In the genomic region with DNA sequence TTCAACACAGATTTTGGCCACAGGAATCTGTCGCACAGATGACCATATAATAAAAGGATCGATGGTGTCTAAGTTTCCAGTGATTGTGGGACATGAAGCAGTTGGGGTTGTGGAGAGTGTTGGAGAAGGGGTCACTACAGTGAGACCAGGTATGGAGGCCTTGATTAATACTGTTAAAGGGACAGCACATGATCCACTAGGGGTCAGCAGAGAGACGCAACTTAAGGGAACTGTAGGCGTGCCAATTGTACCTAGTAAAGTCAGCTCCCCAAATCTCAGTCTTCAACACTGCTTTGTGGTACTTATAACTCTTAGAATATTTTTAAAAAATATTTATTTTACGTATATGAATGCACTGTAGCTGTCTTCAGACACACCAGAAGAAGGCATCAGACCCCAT, we compare ENCODE assay signal across 8 mouse cellular contexts. TPM values are rescaled to one million over a fixed set of nuclear protein-coding genes. Genes with fewer than 3 reads are reported as not detected.
DNase-seq lines count a peak whose midpoint lies in the region; ATAC-seq lines count a peak whose summit lies in the region.

No protein-coding gene starts in this region.

- no peaks in the 10 kb centered on the region for H3K4me1 ChIP-seq in limb, embryonic 13.5 days

- WGBS in limb, embryonic 13.5 days = 57% methylated on average over 5 of the region's 5 CpGs

- H3K27me3 ChIP-seq in limb, embryonic 13.5 days = no peaks in the 10 kb centered on the region

- H3K4me3 ChIP-seq in limb, embryonic 13.5 days = no peak overlapping the region

- no peak overlapping the region for H3K4me2 ChIP-seq in limb, embryonic 13.5 days (replicated peaks)

- H3K9me3 ChIP-seq in limb, embryonic 13.5 days = no peaks in the 10 kb centered on the region

- no peak overlapping the region for H3K27ac ChIP-seq in limb, embryonic 13.5 days

- no peak overlapping the region for H3K9ac ChIP-seq in limb, embryonic 13.5 days

- peak; percentile 66 for ATAC-seq in limb, embryonic 13.5 days (ENCODE audit: low FRiP score, low read depth)

- H3K36me3 ChIP-seq in limb, embryonic 13.5 days = no peaks in the 10 kb centered on the region

- peak; percentile 69 for DNase-seq in urinary bladder, postnatal 25 days (ENCODE audit: low spot score)
- DNase-seq in urinary bladder, postnatal 10 days (ENCODE audit: low spot score) = no peak
- peak; percentile 8 for DNase-seq in cerebellum, adult 11-12 months
- peak; percentile 17 to 59 for DNase-seq in frontal cortex, postnatal 36 days (ENCODE audit: low spot score in 2 of 2)
- DNase-seq in kidney, adult 18-20 months = peak; percentile 72
- peak; percentile 87 for DNase-seq in naive thymus-derived CD4-positive, alpha-beta T cell, adult 2 months (ENCODE audit: low read depth)
- peak; percentile 51 for DNase-seq in thymus, postnatal 25 days

RNA-seq across cellular contexts. Expression of gene Adh7, which starts 5.4 kb away (rescaled TPM):
- 0.32 and 1.1 TPM in 2 replicates for polyA plus RNA-seq in limb, embryonic 13.5 days (2015; fragmentation: Nextera tagmentation; extraction: Ambion mirVana)

RNA-seq across cellular contexts. Expression of gene 4930579F01Rik, which starts 29.3 kb away (rescaled TPM):
- polyA plus RNA-seq in limb, embryonic 13.5 days (2015; fragmentation: Nextera tagmentation; extraction: Ambion mirVana) = 0.13 TPM in 1 of 2 replicates, not detected in the other

RNA-seq across cellular contexts. Expression of gene Adh1, which starts 37.8 kb away (rescaled TPM):
- polyA plus RNA-seq in limb, embryonic 13.5 days (2015; fragmentation: Nextera tagmentation; extraction: Ambion mirVana) = 6.1 and 6.7 TPM in 2 replicates
